Mouse (Mus musculus): ENCODE results near the gene Exosc1.

GRCm38 (mm10) chr19:41911178-41912073 lies 21.8 kb downstream of the Exosc1 start, which contains the start of gene Pgam1:
- TF ChIP-seq HCFC1 (IDR thresholded peaks at IDR 0.05; ENCODE audit: low read depth, low read length) (peak; percentile 55), POLR2A (IDR thresholded peaks at IDR 0.05; ENCODE audit: low read depth, low read length) (peak; percentile 93), IRF4 (IDR thresholded peaks at IDR 0.05; ENCODE audit: low read depth, low read length) (peak; percentile 36; the same call in 1 of the 2 replicates), UBTF (IDR thresholded peaks at IDR 0.05; ENCODE audit: low read depth, low read length) (no peak), E2F4 (IDR thresholded peaks at IDR 0.05; ENCODE audit: insufficient replicate concordance, low read depth, low read length) (no peak), CTCF (conservative IDR thresholded peaks at IDR 0.05 in 1 of 2, IDR thresholded peaks at IDR 0.05 in 1 of 2; ENCODE audit: low read depth in 2 of 2, low read length in 2 of 2) (no peak)

All from CH12.LX (cell line).